Mouse (Mus musculus): Measurements from ENCODE around the gene Zdhhc18. TPM values are rescaled to one million over a fixed set of nuclear protein-coding genes. Genes with fewer than 3 reads are reported as not detected.

Gene Zdhhc18
- polyA plus RNA-seq, 1 experiment from 2014 or later = 4.3 TPM

- Histone ChIP-seq H3K27me3 (ENCODE audit: control insufficient read depth, insufficient read depth, low read length) (peaks cover 13% of the 10 kb centered on the region), H3K9ac (replicated peaks; ENCODE audit: low read depth, low read length) (no peak overlapping the region), H3K36me3 (ENCODE audit: control insufficient read depth, insufficient read depth, low read length) (no peaks in the 10 kb centered on the region), H3K4me3 (ENCODE audit: low read depth, low read length) (no peak overlapping the region), H3K4me1 (ENCODE audit: control insufficient read depth, insufficient read depth, low read length) (no peaks in the 10 kb centered on the region), H3K4me2 (ENCODE audit: low read depth, low read length) (no peak overlapping the region), H3K9me3 (ENCODE audit: control insufficient read depth, low read length) (no peaks in the 10 kb centered on the region), H3K27ac (ENCODE audit: low read depth, low read length) (no peak overlapping the region)
- WGBS = 69% methylated on average over 9 of the region's 9 CpGs
- no peak for ATAC-seq (ENCODE audit: low read depth)
Observed at GRCm38 (mm10) chr4:133605330-133605729, 44.6 kb downstream of the Zdhhc18 start.

- H3K9me3 ChIP-seq (ENCODE audit: control insufficient read depth, low read length) = no peaks in the 10 kb centered on the region
- no peak overlapping the region for H3K4me2 ChIP-seq (ENCODE audit: low read depth, low read length)
- peaks cover 18% of the 10 kb centered on the region for H3K27me3 ChIP-seq (ENCODE audit: control insufficient read depth, insufficient read depth, low read length)
- 63% methylated on average over 6 of the region's 6 CpGs for WGBS
- H3K4me1 ChIP-seq (ENCODE audit: control insufficient read depth, insufficient read depth, low read length) = 0 out of 2 replicates have a peak, but pooled peaks cover under 1% of the 10 kb centered on the region
- no peak overlapping the region for H3K4me3 ChIP-seq (ENCODE audit: low read depth, low read length)
- no peak overlapping the region for H3K9ac ChIP-seq (replicated peaks; ENCODE audit: low read depth, low read length)
- no peak for ATAC-seq (ENCODE audit: low read depth)
- no peaks in the 10 kb centered on the region for H3K36me3 ChIP-seq (ENCODE audit: control insufficient read depth, insufficient read depth, low read length)
- no peak overlapping the region for H3K27ac ChIP-seq (ENCODE audit: low read depth, low read length)
Observed at GRCm38 (mm10) chr4:133604856-133605255, 45.1 kb downstream of the Zdhhc18 start.

GRCm38 (mm10) chr4:133604175-133604574 lies 45.8 kb downstream of the Zdhhc18 start:
- Histone ChIP-seq H3K9ac (replicated peaks; ENCODE audit: low read depth, low read length) (no peak overlapping the region), H3K36me3 (ENCODE audit: control insufficient read depth, insufficient read depth, low read length) (no peaks in the 10 kb centered on the region), H3K27ac (ENCODE audit: low read depth, low read length) (no peak overlapping the region), H3K4me2 (ENCODE audit: low read depth, low read length) (no peak overlapping the region), H3K9me3 (ENCODE audit: control insufficient read depth, low read length) (no peaks in the 10 kb centered on the region), H3K4me3 (ENCODE audit: low read depth, low read length) (no peak overlapping the region), H3K27me3 (ENCODE audit: control insufficient read depth, insufficient read depth, low read length) (peaks cover 25% of the 10 kb centered on the region), H3K4me1 (ENCODE audit: control insufficient read depth, insufficient read depth, low read length) (peaks cover 7% of the 10 kb centered on the region; the same call in 1 of the 2 replicates)
- no peak for ATAC-seq (ENCODE audit: low read depth)
- WGBS = 89% methylated on average over 7 of the region's 7 CpGs

DNA sequence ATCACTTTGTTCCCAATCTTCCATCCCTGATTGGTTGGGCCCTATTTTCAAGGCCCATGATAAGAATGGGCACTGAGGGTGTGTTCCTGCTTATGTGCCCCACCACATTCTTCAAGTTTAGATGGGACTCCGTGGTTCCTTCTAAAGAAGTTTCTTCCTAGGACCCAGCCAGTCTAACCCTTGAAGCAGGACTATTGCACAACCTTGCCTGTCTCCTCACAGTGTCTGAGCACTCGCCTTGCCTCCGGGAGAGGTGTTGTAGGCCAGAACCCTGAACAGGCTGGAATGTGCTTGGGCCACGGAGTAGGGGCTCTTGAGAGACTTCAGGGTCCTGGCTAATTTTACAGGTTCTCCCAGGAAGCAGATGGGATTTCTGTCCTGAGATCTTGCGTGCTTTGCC lies 46.9 kb downstream of the Zdhhc18 start:
- Histone ChIP-seq H3K9ac (replicated peaks; ENCODE audit: low read depth, low read length) (no peak overlapping the region), H3K27ac (ENCODE audit: low read depth, low read length) (no peak overlapping the region), H3K9me3 (ENCODE audit: control insufficient read depth, low read length) (no peaks in the 10 kb centered on the region), H3K27me3 (ENCODE audit: control insufficient read depth, insufficient read depth, low read length) (peaks cover 36% of the 10 kb centered on the region), H3K4me3 (ENCODE audit: low read depth, low read length) (no peak overlapping the region), H3K4me1 (ENCODE audit: control insufficient read depth, insufficient read depth, low read length) (peaks cover 7% of the 10 kb centered on the region; the same call in 1 of the 2 replicates), H3K4me2 (ENCODE audit: low read depth, low read length) (no peak overlapping the region), H3K36me3 (ENCODE audit: control insufficient read depth, insufficient read depth, low read length) (no peaks in the 10 kb centered on the region)
- 95% methylated on average over 5 of the region's 5 CpGs for WGBS
- no peak for ATAC-seq (ENCODE audit: low read depth)

- H3K9me3 ChIP-seq (ENCODE audit: control insufficient read depth, low read length) = no peaks in the 10 kb centered on the region
- H3K27ac ChIP-seq (ENCODE audit: low read depth, low read length) = no peak within 1 kb of the TSS
- H3K4me2 ChIP-seq (ENCODE audit: low read depth, low read length) = no peak within 1 kb of the TSS
- H3K27me3 ChIP-seq (ENCODE audit: control insufficient read depth, insufficient read depth, low read length) = peaks cover 36% of the 10 kb centered on the region
- 4% methylated on average over 16 of the region's 16 CpGs for WGBS
- H3K4me3 ChIP-seq (ENCODE audit: low read depth, low read length) = no peak within 1 kb of the TSS
- H3K36me3 ChIP-seq (ENCODE audit: control insufficient read depth, insufficient read depth, low read length) = no peaks in the 10 kb centered on the region
- ATAC-seq (ENCODE audit: low read depth) = no peak
- H3K9ac ChIP-seq (replicated peaks; ENCODE audit: low read depth, low read length) = no peak within 1 kb of the TSS
- peaks cover 7% of the 10 kb centered on the region; the same call in 1 of the 2 replicates for H3K4me1 ChIP-seq (ENCODE audit: control insufficient read depth, insufficient read depth, low read length)
Observed at GRCm38 (mm10) chr4:133601721-133602218, 48.2 kb downstream of the Zdhhc18 start, which contains the start of gene Sfn. Sfn (minus strand) TSS chr4:133602168.

DNA sequence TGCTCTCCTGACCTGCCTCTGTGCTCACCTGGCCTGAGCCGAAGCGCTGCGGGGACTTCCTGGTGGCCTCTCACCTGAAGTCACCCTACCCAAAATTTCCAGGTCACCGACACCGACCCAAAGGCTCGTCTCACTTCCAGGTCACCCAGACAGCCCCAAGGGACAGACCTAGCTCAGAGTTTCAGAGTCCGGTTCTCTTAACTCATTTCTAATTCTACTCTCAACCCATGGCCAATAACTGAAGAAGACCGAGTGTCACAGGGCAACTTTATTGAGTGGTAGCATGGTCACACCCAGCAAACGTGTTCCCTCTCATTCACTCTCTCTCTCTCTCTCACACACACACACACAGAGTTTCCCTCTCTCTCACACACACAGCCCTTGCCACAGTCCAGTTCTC lies 49.6 kb downstream of the Zdhhc18 start:
- Histone ChIP-seq H3K27me3 (ENCODE audit: control insufficient read depth, insufficient read depth, low read length) (peaks cover 36% of the 10 kb centered on the region), H3K9ac (replicated peaks; ENCODE audit: low read depth, low read length) (no peak overlapping the region), H3K9me3 (ENCODE audit: control insufficient read depth, low read length) (no peaks in the 10 kb centered on the region), H3K27ac (ENCODE audit: low read depth, low read length) (no peak overlapping the region), H3K4me3 (ENCODE audit: low read depth, low read length) (peak overlapping the region; percentile 37; the same call in 1 of the 2 replicates), H3K4me1 (ENCODE audit: control insufficient read depth, insufficient read depth, low read length) (peaks cover 7% of the 10 kb centered on the region; the same call in 1 of the 2 replicates), H3K4me2 (ENCODE audit: low read depth, low read length) (peak overlapping the region; percentile 60; the same call in 1 of the 2 replicates), H3K36me3 (ENCODE audit: control insufficient read depth, insufficient read depth, low read length) (no peaks in the 10 kb centered on the region)
- 13% methylated on average over 9 of the region's 9 CpGs for WGBS
- ATAC-seq (ENCODE audit: low read depth) = no peak

DNA sequence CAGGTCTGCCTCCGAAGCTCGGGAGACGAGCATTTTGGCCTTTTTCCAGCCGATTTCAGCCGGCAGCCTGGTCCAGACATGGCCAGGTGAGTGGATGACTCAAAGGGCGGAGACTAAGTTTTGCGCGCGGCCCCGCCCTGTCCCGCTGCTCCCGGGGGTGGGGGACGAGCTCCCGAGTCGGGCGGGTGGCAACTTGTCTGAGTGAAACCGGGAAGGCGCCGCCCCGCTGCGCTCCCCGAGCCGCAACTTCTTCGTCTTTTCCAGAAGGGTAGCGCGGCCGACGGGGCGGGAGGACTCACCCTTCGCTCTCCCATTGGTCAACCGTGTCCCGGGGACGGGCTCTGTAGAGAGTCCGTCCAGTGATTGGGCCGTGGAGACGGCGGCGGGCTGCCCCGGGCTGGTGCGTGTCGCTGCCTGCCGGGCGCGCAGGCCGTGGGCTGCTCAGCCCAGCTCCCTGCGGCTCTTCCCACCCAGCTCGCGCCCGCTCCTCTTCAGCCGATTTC lies 50.3 kb downstream of the Zdhhc18 start:
- WGBS = under 1% methylated on average over 48 of the region's 50 CpGs
- peaks cover 36% of the 10 kb centered on the region for H3K27me3 ChIP-seq (ENCODE audit: control insufficient read depth, insufficient read depth, low read length)
- H3K4me2 ChIP-seq (ENCODE audit: low read depth, low read length) = peak overlapping the region; percentile 60
- H3K36me3 ChIP-seq (ENCODE audit: control insufficient read depth, insufficient read depth, low read length) = no peaks in the 10 kb centered on the region
- H3K4me1 ChIP-seq (ENCODE audit: control insufficient read depth, insufficient read depth, low read length) = peaks cover 7% of the 10 kb centered on the region; the same call in 1 of the 2 replicates
- ATAC-seq (ENCODE audit: low read depth) = peak; percentile 95
- H3K9ac ChIP-seq (replicated peaks; ENCODE audit: low read depth, low read length) = 0 out of 2 replicates have a peak overlapping the region, but pooled peaks have one; percentile 3
- H3K27ac ChIP-seq (ENCODE audit: low read depth, low read length) = no peak overlapping the region
- no peaks in the 10 kb centered on the region for H3K9me3 ChIP-seq (ENCODE audit: control insufficient read depth, low read length)
- H3K4me3 ChIP-seq (ENCODE audit: low read depth, low read length) = peak overlapping the region; percentile 37

DNA sequence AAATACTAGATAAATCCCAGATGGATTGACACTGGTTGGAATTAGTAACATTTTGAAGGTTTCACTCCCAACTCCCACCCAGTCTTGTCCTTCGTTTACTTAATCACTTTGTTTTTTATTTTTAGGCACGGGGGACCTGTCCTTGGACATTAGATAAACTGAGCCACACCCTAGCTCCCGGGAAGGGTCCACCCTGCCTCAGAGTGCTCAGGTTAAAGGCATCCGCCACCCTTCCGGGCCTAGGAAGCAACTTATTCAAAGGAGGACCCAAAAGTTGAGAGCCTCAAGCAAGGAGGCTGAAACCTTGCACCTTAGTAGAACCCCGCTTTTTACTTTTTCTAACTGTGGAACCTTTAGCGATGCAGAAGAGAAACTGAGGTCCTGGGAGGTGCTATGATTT lies 50.8 kb downstream of the Zdhhc18 start:
- Histone ChIP-seq H3K9ac (replicated peaks; ENCODE audit: low read depth, low read length) (0 out of 2 replicates have a peak overlapping the region, but pooled peaks have one; percentile 3), H3K27ac (ENCODE audit: low read depth, low read length) (no peak overlapping the region), H3K36me3 (ENCODE audit: control insufficient read depth, insufficient read depth, low read length) (no peaks in the 10 kb centered on the region), H3K4me1 (ENCODE audit: control insufficient read depth, insufficient read depth, low read length) (peaks cover 7% of the 10 kb centered on the region; the same call in 1 of the 2 replicates), H3K4me2 (ENCODE audit: low read depth, low read length) (peak overlapping the region; percentile 60), H3K4me3 (ENCODE audit: low read depth, low read length) (peak overlapping the region; percentile 37), H3K9me3 (ENCODE audit: control insufficient read depth, low read length) (no peaks in the 10 kb centered on the region), H3K27me3 (ENCODE audit: control insufficient read depth, insufficient read depth, low read length) (peaks cover 36% of the 10 kb centered on the region)
- 29% methylated on average over 7 of the region's 7 CpGs for WGBS
- no peak for ATAC-seq (ENCODE audit: low read depth)

- H3K9ac ChIP-seq (replicated peaks; ENCODE audit: low read depth, low read length) = no peak overlapping the region
- H3K4me3 ChIP-seq (ENCODE audit: low read depth, low read length) = no peak overlapping the region
- no peak for ATAC-seq (ENCODE audit: low read depth)
- H3K4me2 ChIP-seq (ENCODE audit: low read depth, low read length) = no peak overlapping the region
- H3K4me1 ChIP-seq (ENCODE audit: control insufficient read depth, insufficient read depth, low read length) = peaks cover 7% of the 10 kb centered on the region; the same call in 1 of the 2 replicates
- no peaks in the 10 kb centered on the region for H3K36me3 ChIP-seq (ENCODE audit: control insufficient read depth, insufficient read depth, low read length)
- 55% methylated on average over 4 of the region's 4 CpGs for WGBS
- H3K27ac ChIP-seq (ENCODE audit: low read depth, low read length) = no peak overlapping the region
- H3K9me3 ChIP-seq (ENCODE audit: control insufficient read depth, low read length) = no peaks in the 10 kb centered on the region
- peaks cover 36% of the 10 kb centered on the region for H3K27me3 ChIP-seq (ENCODE audit: control insufficient read depth, insufficient read depth, low read length)
Observed at GRCm38 (mm10) chr4:133598616-133599015, 51.3 kb downstream of the Zdhhc18 start.
